Mouse (Mus musculus): ENCODE measurements around the gene Tacc3.

DNA sequence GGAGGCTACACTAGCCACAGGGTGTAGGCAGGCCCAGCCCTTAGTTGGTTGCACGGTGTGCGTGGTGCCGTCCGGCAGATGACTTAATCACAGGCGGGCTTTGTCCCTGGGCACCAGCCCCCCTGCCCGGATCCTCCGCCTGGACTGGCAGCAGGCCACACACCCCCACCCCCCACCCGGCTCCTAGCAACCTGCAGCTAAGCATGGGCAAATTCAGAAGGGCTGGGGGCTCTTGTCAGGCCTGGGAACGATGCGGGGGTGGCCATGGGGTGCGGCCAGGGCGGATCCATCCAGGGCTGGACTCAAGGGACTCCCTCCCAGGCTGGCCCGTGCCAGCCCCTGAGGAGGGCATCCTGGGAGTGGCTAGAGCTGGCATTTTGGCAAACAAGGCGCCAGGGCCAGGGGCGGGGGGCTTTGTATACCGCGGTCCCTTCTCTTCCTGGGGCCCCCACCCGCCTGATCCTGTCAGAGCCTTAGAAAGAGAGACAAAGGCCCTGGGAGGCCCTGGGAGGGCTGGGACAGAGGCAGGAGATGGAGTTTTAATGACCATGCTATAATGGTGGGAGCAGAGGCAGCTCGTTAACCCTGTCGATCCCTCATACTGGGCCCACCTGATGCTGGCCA, 31.4 kb downstream of the Tacc3 start:
- TF ChIP-seq GATA1 (IDR thresholded peaks at IDR 0.05; ENCODE audit: borderline replicate concordance, low read length) (no peak), FLI1 (IDR thresholded peaks at IDR 0.05; ENCODE audit: low read length) (no peak)

All from megakaryocyte, embryonic 14.5 days (primary cell).